Mouse (Mus musculus) ES-Bruce4 (cell line): ENCODE data around the gene Ifnar2. TPM values are rescaled to one million over a fixed set of nuclear protein-coding genes. Genes with fewer than 3 reads are reported as not detected.

Experiments used
- H3K27ac ChIP-seq: 2 replicates; pipeline ENCODE4 v1.5.1; 2012; ENCODE audit warnings: low read length, inconsistent platforms; ENCODE audit not compliant: insufficient read depth
- H3K27me3 ChIP-seq: 2 replicates; pipeline ENCODE4 v1.6.1; 2012; ENCODE audit warnings: mild to moderate bottlenecking, low read length, inconsistent platforms; ENCODE audit not compliant: control insufficient read depth, poor library complexity, insufficient read depth, severe bottlenecking
- H3K36me3 ChIP-seq: 2 replicates; pipeline ENCODE4 v1.6.1; 2012; ENCODE audit warnings: inconsistent platforms, mild to moderate bottlenecking, low read length, moderate library complexity; ENCODE audit not compliant: control insufficient read depth, poor library complexity, insufficient read depth, severe bottlenecking
- H3K4me1 ChIP-seq: one replicate; pipeline ENCODE4 v1.8.1; 2011; ENCODE audit warnings: low read length; ENCODE audit not compliant: control insufficient read depth, insufficient read depth
- H3K4me3 ChIP-seq: 2 replicates; pipeline ENCODE4 v1.5.1; 2011; ENCODE audit warnings: low read depth, mild to moderate bottlenecking, low read length
- H3K9ac ChIP-seq: 2 replicates; pipeline ENCODE4 v1.6.1; 2012; ENCODE audit warnings: low read depth, mild to moderate bottlenecking, inconsistent platforms; ENCODE audit not compliant: poor library complexity, severe bottlenecking
- H3K9me3 ChIP-seq: replicated peaks from 2 replicates; pipeline ENCODE4 v1.6.1; 2012; ENCODE audit warnings: mild to moderate bottlenecking, low read length, inconsistent platforms; ENCODE audit not compliant: control insufficient read depth, poor library complexity, insufficient read depth, severe bottlenecking
- CTCF ChIP-seq: IDR thresholded peaks from one replicate; pipeline ENCODE4 v1.8.1; 2011; ENCODE audit warnings: low read depth, low read length
- EP300 ChIP-seq: IDR thresholded peaks from 2 replicates; pipeline ENCODE4 v1.6.1; 2011; ENCODE audit warnings: low read depth, low read length; ENCODE audit not compliant: insufficient read depth
- POLR2A ChIP-seq: IDR thresholded peaks from one replicate; pipeline ENCODE4 v1.8.1; 2011; ENCODE audit warnings: low read length; ENCODE audit not compliant: insufficient read depth
- polyA plus RNA-seq: library from polyadenylated mRNA; stranded (reverse); fragments of >200 nt; gene quantifications from 2 replicates; pipeline ENCODE4 v1.2.4, GENCODE M21; 2011; ENCODE audit warnings: low read depth; ENCODE audit not compliant: missing spikeins, insufficient read depth, insufficient read length

Ifnar2 gene
- polyA plus RNA-seq, 1 experiment, result 13.4 TPM

DNA sequence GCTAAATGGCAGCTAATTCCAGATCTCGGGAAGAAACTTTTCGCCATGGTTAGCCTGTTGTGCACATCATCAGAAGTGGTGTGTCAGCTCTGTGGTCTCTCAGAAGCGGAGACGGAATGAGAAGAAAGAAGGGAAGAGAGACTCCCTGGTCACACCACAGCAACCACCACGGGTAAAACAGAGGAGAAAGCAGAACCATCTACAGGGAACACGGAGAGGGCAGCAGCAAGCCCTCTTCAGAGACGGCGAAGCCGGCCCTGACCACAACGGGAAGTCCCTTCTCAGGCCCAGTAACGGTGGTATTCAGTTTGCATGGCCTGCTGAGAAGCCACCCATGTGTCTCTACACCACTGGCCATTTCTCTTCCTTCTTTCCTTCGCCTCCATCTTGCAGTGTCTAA, 17.4 kb upstream of the Ifnar2 start:
- Histone ChIP-seq H3K9ac (no peak overlapping the region), H3K27me3 (no peaks in the 10 kb centered on the region), H3K36me3 (no peaks in the 10 kb centered on the region), H3K9me3 (no peaks in the 10 kb centered on the region), H3K27ac (no peak overlapping the region), H3K4me3 (no peak overlapping the region), H3K4me1 (no peaks in the 10 kb centered on the region)
- TF ChIP-seq CTCF (no peak), POLR2A (no peak), EP300 (no peak)

- no peaks in the 10 kb centered on the region for H3K36me3 ChIP-seq
- H3K27me3 ChIP-seq, result no peaks in the 10 kb centered on the region
- H3K27ac ChIP-seq, result no peak overlapping the region
- H3K4me3 ChIP-seq, result no peak overlapping the region
- H3K9me3 ChIP-seq, result no peaks in the 10 kb centered on the region
- no peak overlapping the region for H3K9ac ChIP-seq
- H3K4me1 ChIP-seq, result no peaks in the 10 kb centered on the region
- TF ChIP-seq CTCF, result no peak
- no peak for TF ChIP-seq POLR2A
- no peak for TF ChIP-seq EP300
Observed at GRCm38 (mm10) chr16:91356760-91357525, 15.6 kb upstream of the Ifnar2 start.

- Histone ChIP-seq H3K27me3 (no peaks in the 10 kb centered on the region), H3K4me3 (no peak overlapping the region), H3K36me3 (no peaks in the 10 kb centered on the region), H3K9ac (no peak overlapping the region), H3K9me3 (no peaks in the 10 kb centered on the region), H3K4me1 (no peaks in the 10 kb centered on the region), H3K27ac (no peak overlapping the region)
- TF ChIP-seq CTCF (no peak), POLR2A (no peak), EP300 (no peak)
Observed at GRCm38 (mm10) chr16:91357526-91357900, 15.1 kb upstream of the Ifnar2 start.

DNA sequence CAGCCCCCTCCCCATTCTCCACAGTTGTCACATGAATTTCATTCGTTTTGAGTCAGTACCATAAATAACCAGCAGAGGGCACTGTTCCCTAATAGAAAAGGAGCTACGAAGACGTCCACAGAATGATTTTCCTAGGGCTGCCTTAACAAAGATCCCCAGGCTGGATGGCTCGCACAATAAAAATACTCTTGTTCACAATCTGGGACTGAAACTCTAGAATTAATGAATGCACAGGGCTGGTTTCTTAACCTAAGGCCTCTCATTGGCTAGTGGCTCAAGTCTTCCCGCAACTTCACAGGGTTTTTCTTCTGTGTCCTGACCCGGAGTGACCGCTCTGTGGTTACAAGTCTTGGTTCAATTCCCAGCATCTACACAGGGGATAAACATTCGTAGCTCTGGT, 14.0 kb upstream of the Ifnar2 start:
- Histone ChIP-seq H3K4me3 (no peak overlapping the region), H3K36me3 (no peaks in the 10 kb centered on the region), H3K9me3 (no peaks in the 10 kb centered on the region), H3K27ac (no peak overlapping the region), H3K4me1 (no peaks in the 10 kb centered on the region), H3K9ac (no peak overlapping the region), H3K27me3 (no peaks in the 10 kb centered on the region)
- TF ChIP-seq EP300 (no peak), CTCF (peak; percentile 20), POLR2A (no peak)

DNA sequence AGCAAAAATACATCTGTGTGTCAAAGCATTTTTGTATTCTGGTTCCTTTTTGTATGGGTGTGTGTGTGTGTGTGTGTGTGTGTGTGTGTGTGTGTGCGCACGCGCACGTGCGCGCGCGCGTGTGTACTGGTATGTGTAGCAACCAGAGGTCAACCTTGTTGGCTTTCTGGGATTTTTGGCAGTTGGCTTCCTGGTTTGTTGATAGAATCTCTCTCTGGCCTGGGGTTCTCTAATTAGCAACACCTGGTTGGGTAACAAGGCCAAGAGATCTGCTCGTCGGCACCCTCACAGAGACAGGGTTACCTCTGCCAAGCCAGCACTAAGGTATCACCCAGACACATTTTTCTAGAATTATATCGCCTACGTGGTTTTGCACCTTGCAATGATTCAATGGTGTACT, 13.1 kb upstream of the Ifnar2 start:
- no peak for TF ChIP-seq EP300
- no peak for TF ChIP-seq CTCF
- no peak for TF ChIP-seq POLR2A
- Histone ChIP-seq H3K4me1 (no peaks in the 10 kb centered on the region), H3K4me3 (no peak overlapping the region), H3K27ac (no peak overlapping the region), H3K9ac (no peak overlapping the region), H3K27me3 (no peaks in the 10 kb centered on the region; the same call in 1 of the 2 replicates), H3K9me3 (no peaks in the 10 kb centered on the region), H3K36me3 (no peaks in the 10 kb centered on the region)

DNA sequence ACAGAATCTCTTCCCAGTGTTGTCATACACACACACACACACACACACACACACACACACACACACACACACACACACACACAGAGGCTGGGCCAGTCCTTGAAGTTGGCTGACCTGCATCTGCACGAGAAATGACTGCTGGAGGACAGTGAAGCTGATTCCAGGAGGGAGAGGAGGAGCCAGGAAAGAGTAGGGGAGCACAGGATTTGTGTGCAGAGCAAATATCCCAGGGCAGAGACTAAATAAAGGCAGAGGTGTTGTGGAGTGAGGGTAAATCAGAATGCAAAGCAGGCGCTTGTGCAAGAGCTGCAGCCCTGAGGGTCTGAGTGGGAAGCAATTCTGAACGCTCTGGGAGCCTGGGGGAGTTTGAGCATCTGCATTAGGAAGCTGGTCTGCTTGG, 12.4 kb upstream of the Ifnar2 start:
- TF ChIP-seq CTCF, result no peak
- TF ChIP-seq EP300, result no peak
- no peak for TF ChIP-seq POLR2A
- Histone ChIP-seq H3K4me3 (no peak overlapping the region), H3K9me3 (no peaks in the 10 kb centered on the region), H3K27ac (no peak overlapping the region), H3K9ac (no peak overlapping the region), H3K36me3 (no peaks in the 10 kb centered on the region), H3K27me3 (no peaks in the 10 kb centered on the region; the same call in 1 of the 2 replicates), H3K4me1 (no peaks in the 10 kb centered on the region)
